Mouse (Mus musculus) liver, embryonic 16.5 days (tissue): ENCODE measurements around the gene Zfp799. TPM values are rescaled to one million over a fixed set of nuclear protein-coding genes. Genes with fewer than 3 reads are reported as not detected.

Experiments
- ATAC-seq: fragments of 200-750 bp; cut with Nextera tagmentation; 2 replicates; pipeline ENCODE4 v1.8.0; 2017; ENCODE audit warnings: low read depth, mild to moderate bottlenecking, moderate number of reproducible peaks, moderate library complexity
- H3K27ac ChIP-seq: fragments of 300-500 bp; sonication (generic); 2 replicates; pipeline ENCODE4 v1.5.1; 2014; ENCODE audit warnings: mild to moderate bottlenecking, low read length
- H3K27me3 ChIP-seq: fragments of 300-500 bp; sonication (generic); 2 replicates; pipeline ENCODE4 v1.6.1; 2014; ENCODE audit warnings: low read depth, low read length, mixed read lengths; ENCODE audit not compliant: control insufficient read depth, insufficient read depth
- H3K36me3 ChIP-seq: fragments of 300-500 bp; sonication (generic); 2 replicates; pipeline ENCODE4 v1.6.1; 2014; ENCODE audit warnings: mild to moderate bottlenecking; ENCODE audit not compliant: control insufficient read depth, insufficient read depth
- H3K4me1 ChIP-seq: fragments of 300-500 bp; sonication (generic); 2 replicates; pipeline ENCODE4 v1.6.1; 2014; ENCODE audit warnings: low read depth, low read length, mixed read lengths; ENCODE audit not compliant: control insufficient read depth
- H3K4me2 ChIP-seq: fragments of 300-500 bp; sonication (generic); 2 replicates; pipeline ENCODE4 v1.6.1; 2014; ENCODE audit warnings: low read depth, low read length, mixed read lengths
- H3K4me3 ChIP-seq: fragments of 300-500 bp; sonication (generic); 2 replicates; pipeline ENCODE4 v1.5.1; 2014; ENCODE audit warnings: low read depth, mild to moderate bottlenecking, low read length
- H3K9ac ChIP-seq: fragments of 300-500 bp; sonication (generic); 2 replicates; pipeline ENCODE4 v1.6.1; 2014; ENCODE audit warnings: low read depth, low read length
- H3K9me3 ChIP-seq: fragments of 300-500 bp; sonication (generic); replicated peaks from 2 replicates; pipeline ENCODE4 v1.6.1; 2016; ENCODE audit warnings: low read length; ENCODE audit not compliant: control insufficient read depth
- WGBS: fragments of 180-500 bp; shearing (Covaris S2); extraction: QIAGEN DNeasy Blood & Tissue Kit; methylation state at CpG from one replicate; pipeline ENCODE4 v1.1.7; 2014; ENCODE audit not compliant: insufficient replicate concordance; 5-methylcytosine and 5-hydroxymethylcytosine counted together
- polyA plus RNA-seq: library from polyadenylated mRNA; unstranded; fragments of >200 nt; fragmentation: Nextera tagmentation; extraction: Ambion mirVana; gene quantifications from 2 replicates; pipeline ENCODE4 v1.2.1, GENCODE M21; 2015

Gene Zfp799
- polyA plus RNA-seq, 1 experiment from 2014 or later = 2.0 TPM

- Histone ChIP-seq H3K27ac (no peak overlapping the region), H3K36me3 (peaks cover 5% of the 10 kb centered on the region; the same call in 1 of the 2 replicates), H3K9ac (no peak overlapping the region), H3K4me1 (peaks cover 19% of the 10 kb centered on the region), H3K9me3 (no peaks in the 10 kb centered on the region), H3K4me2 (no peak overlapping the region), H3K4me3 (no peak overlapping the region), H3K27me3 (no peaks in the 10 kb centered on the region)
- WGBS = 74% methylated on average over 8 of the region's 8 CpGs
- ATAC-seq = no peak
These were observed 40.8 kb downstream of the Zfp799 start for GRCm38 (mm10) chr17:32789244-32789643.

GRCm38 (mm10) chr17:32788576-32788975, 41.5 kb downstream of the Zfp799 start:
- Histone ChIP-seq H3K9me3 (no peaks in the 10 kb centered on the region), H3K4me2 (peak overlapping the region; percentile 82), H3K4me1 (peaks cover 19% of the 10 kb centered on the region), H3K27me3 (no peaks in the 10 kb centered on the region), H3K36me3 (peaks cover 11% of the 10 kb centered on the region; the same call in 1 of the 2 replicates), H3K9ac (peak overlapping the region; percentile 54), H3K4me3 (peak overlapping the region; percentile 82), H3K27ac (no peak overlapping the region)
- WGBS = 14% methylated on average over 9 of the region's 9 CpGs
- ATAC-seq = no peak

GRCm38 (mm10) chr17:32788094-32788559, 41.9 kb downstream of the Zfp799 start, which contains the start of gene Zfp871:
Zfp871 (minus strand) TSS chr17:32788287.
- Histone ChIP-seq H3K9me3 (no peaks in the 10 kb centered on the region), H3K4me2 (peak within 1 kb of the TSS; percentile 82), H3K4me1 (peaks cover 19% of the 10 kb centered on the region), H3K27me3 (no peaks in the 10 kb centered on the region), H3K4me3 (peak within 1 kb of the TSS; percentile 82), H3K9ac (peak within 1 kb of the TSS; percentile 92), H3K27ac (peak within 1 kb of the TSS; percentile 95), H3K36me3 (peaks cover 13% of the 10 kb centered on the region; the same call in 1 of the 2 replicates)
- under 1% methylated on average over 22 of the region's 22 CpGs for WGBS
- peak; percentile 94 for ATAC-seq

DNA sequence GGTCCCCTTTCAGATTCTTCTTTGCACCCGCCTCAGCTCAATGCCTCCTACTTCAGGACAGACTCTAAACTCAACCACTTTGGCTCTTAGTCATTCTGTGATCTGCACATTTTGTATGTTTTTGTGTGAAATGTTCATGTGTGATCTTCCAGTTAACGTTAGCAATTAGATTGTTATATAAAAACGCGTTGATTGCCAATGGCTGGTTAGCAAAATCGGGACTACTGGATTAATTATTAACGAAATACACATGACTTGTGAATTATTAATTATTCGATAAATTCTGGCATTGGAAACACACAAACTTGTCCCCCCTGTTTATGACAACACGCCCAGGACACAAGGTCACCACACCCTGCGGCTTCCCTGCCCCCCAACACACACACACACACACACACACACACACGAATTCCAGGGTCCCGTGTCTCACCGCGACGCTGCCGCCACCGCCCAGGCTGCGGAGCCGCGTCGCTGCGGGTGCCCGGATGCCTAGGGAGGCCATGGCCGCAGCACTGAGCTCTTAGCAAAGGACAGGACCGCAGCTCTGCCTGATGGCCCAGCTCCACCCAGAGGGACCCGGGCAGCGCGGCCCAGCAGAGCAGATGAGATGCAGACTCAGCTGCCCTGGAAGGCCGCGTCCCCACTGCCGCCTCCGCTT, 42.5 kb downstream of the Zfp799 start:
- Histone ChIP-seq H3K27me3 (no peaks in the 10 kb centered on the region), H3K9me3 (no peaks in the 10 kb centered on the region)
- 1% methylated on average over 31 of the region's 31 CpGs for WGBS

GRCm38 (mm10) chr17:32786944-32787343, 43.1 kb downstream of the Zfp799 start:
- H3K4me3 ChIP-seq = peak overlapping the region; percentile 82
- peak overlapping the region; percentile 95 for H3K27ac ChIP-seq
- no peaks in the 10 kb centered on the region for H3K9me3 ChIP-seq
- ATAC-seq = no peak
- H3K27me3 ChIP-seq = no peaks in the 10 kb centered on the region
- peak overlapping the region; percentile 92 for H3K9ac ChIP-seq
- peaks cover 19% of the 10 kb centered on the region for H3K4me1 ChIP-seq
- peaks cover 13% of the 10 kb centered on the region; the same call in 1 of the 2 replicates for H3K36me3 ChIP-seq
- peak overlapping the region; percentile 51 for H3K4me2 ChIP-seq
- WGBS = 49% methylated on average over 6 of the region's 6 CpGs

More for the DNA sequence above, 42.5 kb downstream of the Zfp799 start:
- peak overlapping the region; percentile 82 for H3K4me3 ChIP-seq
- peaks cover 13% of the 10 kb centered on the region; the same call in 1 of the 2 replicates for H3K36me3 ChIP-seq
- peak overlapping the region; percentile 92 for H3K9ac ChIP-seq
- peak overlapping the region; percentile 51 for H3K4me2 ChIP-seq
- H3K4me1 ChIP-seq = peaks cover 19% of the 10 kb centered on the region
- peak; percentile 87 for ATAC-seq
- H3K27ac ChIP-seq = peak overlapping the region; percentile 95

GRCm38 (mm10) chr17:32785656-32786055, 44.4 kb downstream of the Zfp799 start:
- 86% methylated on average over 3 of the region's 3 CpGs for WGBS
- H3K9me3 ChIP-seq = no peaks in the 10 kb centered on the region
- no peak for ATAC-seq
- peaks cover 19% of the 10 kb centered on the region for H3K4me1 ChIP-seq
- H3K27me3 ChIP-seq = no peaks in the 10 kb centered on the region
- H3K27ac ChIP-seq = no peak overlapping the region
- H3K4me3 ChIP-seq = no peak overlapping the region
- no peak overlapping the region for H3K9ac ChIP-seq
- peaks cover 13% of the 10 kb centered on the region; the same call in 1 of the 2 replicates for H3K36me3 ChIP-seq
- H3K4me2 ChIP-seq = no peak overlapping the region

- Histone ChIP-seq H3K9ac (no peak overlapping the region), H3K9me3 (no peaks in the 10 kb centered on the region), H3K27ac (no peak overlapping the region), H3K4me2 (no peak overlapping the region), H3K4me1 (no peaks in the 10 kb centered on the region), H3K4me3 (no peak overlapping the region), H3K36me3 (peaks cover 38% of the 10 kb centered on the region), H3K27me3 (no peaks in the 10 kb centered on the region)
- no peak for ATAC-seq
- WGBS = 87% methylated on average over 3 of the region's 3 CpGs
These were observed 52.5 kb downstream of the Zfp799 start for GRCm38 (mm10) chr17:32777564-32777963.

DNA sequence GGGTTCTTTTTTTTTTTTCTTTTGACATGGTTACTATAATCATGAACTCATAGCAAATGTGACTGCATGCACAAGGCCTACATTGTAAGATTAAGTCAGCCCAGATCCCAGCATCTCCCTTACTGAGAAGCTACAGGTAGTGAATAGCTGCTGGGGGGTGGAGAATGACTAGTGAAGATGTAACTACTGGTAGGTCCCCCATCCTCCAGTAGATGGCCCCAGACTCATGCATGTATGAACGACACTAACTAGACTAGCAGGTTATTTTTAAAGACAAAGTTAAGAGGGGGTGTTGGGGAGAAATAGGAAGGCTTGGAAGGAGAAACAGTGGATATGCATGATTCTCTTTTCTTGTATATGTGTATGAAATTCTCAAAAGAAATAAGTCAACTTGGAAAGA, 58.8 kb downstream of the Zfp799 start:
- H3K4me2 ChIP-seq = no peak overlapping the region
- no peak overlapping the region for H3K4me3 ChIP-seq
- no peak overlapping the region for H3K27ac ChIP-seq
- no peaks in the 10 kb centered on the region for H3K9me3 ChIP-seq
- no peaks in the 10 kb centered on the region for H3K4me1 ChIP-seq
- WGBS = 71% methylated on average over 1 of the region's 1 CpGs
- ATAC-seq = no peak
- H3K36me3 ChIP-seq = peaks cover 63% of the 10 kb centered on the region
- H3K9ac ChIP-seq = no peak overlapping the region
- H3K27me3 ChIP-seq = no peaks in the 10 kb centered on the region

DNA sequence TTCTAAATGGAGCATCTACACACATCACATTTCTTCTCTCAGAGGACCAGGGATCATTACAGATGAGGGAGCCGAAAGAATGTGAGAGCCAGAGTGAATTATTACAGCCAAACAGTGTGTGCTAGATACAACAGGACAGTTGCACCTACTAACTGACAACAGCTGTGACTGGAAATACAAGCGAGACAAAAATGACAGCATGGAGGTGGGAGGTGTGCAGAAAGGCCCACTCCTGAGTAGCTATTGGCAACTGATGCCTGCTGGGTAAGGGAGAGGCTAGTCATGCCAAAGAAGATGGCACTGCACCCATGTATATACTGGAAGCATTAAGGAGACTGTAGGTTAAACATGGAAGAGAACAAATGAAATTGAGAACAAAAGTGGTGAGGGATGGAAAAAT, 63.6 kb downstream of the Zfp799 start:
- H3K36me3 ChIP-seq = peaks cover 36% of the 10 kb centered on the region

More for the DNA sequence above, 63.6 kb downstream of the Zfp799 start:
- Histone ChIP-seq H3K27ac (no peak overlapping the region), H3K4me3 (no peak overlapping the region), H3K9ac (no peak overlapping the region), H3K4me1 (no peaks in the 10 kb centered on the region), H3K27me3 (no peaks in the 10 kb centered on the region), H3K9me3 (no peaks in the 10 kb centered on the region), H3K4me2 (no peak overlapping the region)
- ATAC-seq = no peak
- WGBS = 89% methylated on average over 2 of the region's 2 CpGs
